Mouse (Mus musculus) neural tube, embryonic 12.5 days (tissue): ENCODE data around the gene Shroom2. TPM values are rescaled to one million over a fixed set of nuclear protein-coding genes. Genes with fewer than 3 reads are reported as not detected.
"Not testable (repeated sequence)": the region's sequence is repeated elsewhere in the genome, so short reads cannot be mapped to it uniquely, and the experiment has no call there.

Source experiments
- ATAC-seq: fragments of 200-750 bp; cut with Nextera tagmentation; 2 replicates; pipeline ENCODE4 v1.8.0; 2017; ENCODE audit warnings: low read depth, mild to moderate bottlenecking, moderate TSS enrichment, moderate library complexity; ENCODE audit not compliant: low FRiP score
- H3K27ac ChIP-seq: fragments of 300-500 bp; sonication (generic); 2 replicates; pipeline ENCODE4 v1.5.1; 2016
- H3K27me3 ChIP-seq: fragments of 300-500 bp; sonication (generic); replicated peaks from 2 replicates; pipeline ENCODE4 v1.6.1; 2016; ENCODE audit warnings: mild to moderate bottlenecking
- H3K36me3 ChIP-seq: fragments of 300-500 bp; sonication (generic); 2 replicates; pipeline ENCODE4 v1.6.1; 2016; ENCODE audit warnings: mild to moderate bottlenecking
- H3K4me1 ChIP-seq: fragments of 300-500 bp; sonication (generic); 2 replicates; pipeline ENCODE4 v1.6.1; 2016
- H3K4me2 ChIP-seq: fragments of 300-500 bp; sonication (generic); replicated peaks from 2 replicates; pipeline ENCODE4 v1.6.1; 2016; ENCODE audit warnings: mild to moderate bottlenecking
- H3K4me3 ChIP-seq: fragments of 300-500 bp; sonication (generic); 2 replicates; pipeline ENCODE4 v1.5.1; 2016
- H3K9ac ChIP-seq: fragments of 300-500 bp; sonication (generic); 2 replicates; pipeline ENCODE4 v1.6.1; 2016; ENCODE audit warnings: mild to moderate bottlenecking
- H3K9me3 ChIP-seq: fragments of 300-500 bp; sonication (generic); 2 replicates; pipeline ENCODE4 v1.6.1; 2016; ENCODE audit warnings: mild to moderate bottlenecking
- WGBS: fragments of 180-500 bp; shearing (Covaris S2); methylation state at CpG from one replicate; pipeline ENCODE4 v1.1.7; 2016; 5-methylcytosine and 5-hydroxymethylcytosine counted together
- polyA plus RNA-seq: library from polyadenylated mRNA; unstranded; fragments of >200 nt; fragmentation: Nextera tagmentation; extraction: Ambion mirVana; gene quantifications from 2 replicates; pipeline ENCODE4 v1.2.1, GENCODE M21; 2016

Shroom2 gene
- polyA plus RNA-seq, 1 experiment from 2014 or later = 27.4 TPM

DNA sequence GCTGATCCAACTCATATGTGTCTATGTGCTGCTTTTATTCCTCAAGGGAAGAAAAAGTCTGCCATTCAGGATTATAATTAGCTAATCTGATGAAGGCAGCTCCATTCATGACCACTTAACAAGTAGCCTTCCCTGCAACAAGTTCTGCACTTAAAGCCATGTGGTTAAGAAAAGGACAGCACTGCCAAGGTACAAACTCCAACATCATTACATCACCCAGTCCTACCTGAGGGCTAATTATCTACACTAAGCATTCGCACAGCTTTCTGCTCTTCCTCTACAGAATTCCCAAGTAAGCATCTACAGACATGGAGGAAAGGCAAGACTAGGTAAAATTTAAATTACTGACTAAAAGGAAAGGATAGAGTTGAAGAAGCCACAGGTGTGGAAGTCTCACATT is 13.4 kb downstream of the Shroom2 start:
- no peak for ATAC-seq

DNA sequence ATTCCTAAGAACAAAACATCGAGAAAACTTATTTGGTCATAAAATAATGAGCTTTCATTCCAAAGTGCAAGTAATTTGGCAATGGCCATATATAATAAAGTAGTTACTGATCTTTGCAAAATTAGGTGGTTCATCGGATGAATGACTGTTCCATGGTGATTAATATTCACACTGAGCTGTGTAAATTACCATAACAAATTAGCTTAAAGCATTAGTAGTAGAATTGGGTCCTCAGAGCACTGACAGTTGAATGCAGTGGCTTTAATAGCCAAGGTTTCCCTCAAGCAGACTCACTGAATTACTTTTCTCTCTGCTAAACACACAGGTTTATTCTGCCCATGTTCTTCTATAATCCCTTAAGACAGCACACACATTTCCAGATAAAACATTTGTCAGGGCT is 23.3 kb downstream of the Shroom2 start:
- no peak for ATAC-seq
- no peaks in the 10 kb centered on the region for H3K36me3 ChIP-seq
- no peaks in the 10 kb centered on the region for H3K4me1 ChIP-seq
- H3K4me3 ChIP-seq = no peak overlapping the region
- no peaks in the 10 kb centered on the region for H3K27me3 ChIP-seq
- H3K27ac ChIP-seq = no peak overlapping the region
- H3K4me2 ChIP-seq = no peak overlapping the region
- WGBS = 64% methylated on average over 2 of the region's 2 CpGs
- H3K9me3 ChIP-seq = no peaks in the 10 kb centered on the region
- H3K9ac ChIP-seq = no peak overlapping the region

More for the DNA sequence above, 13.4 kb downstream of the Shroom2 start:
- no peak overlapping the region for H3K4me2 ChIP-seq
- 95% methylated on average over 1 of the region's 1 CpGs for WGBS
- no peak overlapping the region for H3K9ac ChIP-seq
- no peaks in the 10 kb centered on the region for H3K4me1 ChIP-seq
- H3K4me3 ChIP-seq = no peak overlapping the region
- no peaks in the 10 kb centered on the region for H3K36me3 ChIP-seq
- no peak overlapping the region for H3K27ac ChIP-seq
- H3K9me3 ChIP-seq = no peaks in the 10 kb centered on the region
- H3K27me3 ChIP-seq = no peaks in the 10 kb centered on the region

- H3K4me2 ChIP-seq = no peak overlapping the region
- H3K9me3 ChIP-seq = no peaks in the 10 kb centered on the region
- H3K9ac ChIP-seq = no peak overlapping the region
- H3K27ac ChIP-seq = no peak overlapping the region
- no peaks in the 10 kb centered on the region for H3K36me3 ChIP-seq
- H3K27me3 ChIP-seq = no peaks in the 10 kb centered on the region
- no peaks in the 10 kb centered on the region for H3K4me1 ChIP-seq
- ATAC-seq = no peak
- H3K4me3 ChIP-seq = no peak overlapping the region
Measured at GRCm38 (mm10) chrX:152743642-152744041, 25.6 kb downstream of the Shroom2 start.

DNA sequence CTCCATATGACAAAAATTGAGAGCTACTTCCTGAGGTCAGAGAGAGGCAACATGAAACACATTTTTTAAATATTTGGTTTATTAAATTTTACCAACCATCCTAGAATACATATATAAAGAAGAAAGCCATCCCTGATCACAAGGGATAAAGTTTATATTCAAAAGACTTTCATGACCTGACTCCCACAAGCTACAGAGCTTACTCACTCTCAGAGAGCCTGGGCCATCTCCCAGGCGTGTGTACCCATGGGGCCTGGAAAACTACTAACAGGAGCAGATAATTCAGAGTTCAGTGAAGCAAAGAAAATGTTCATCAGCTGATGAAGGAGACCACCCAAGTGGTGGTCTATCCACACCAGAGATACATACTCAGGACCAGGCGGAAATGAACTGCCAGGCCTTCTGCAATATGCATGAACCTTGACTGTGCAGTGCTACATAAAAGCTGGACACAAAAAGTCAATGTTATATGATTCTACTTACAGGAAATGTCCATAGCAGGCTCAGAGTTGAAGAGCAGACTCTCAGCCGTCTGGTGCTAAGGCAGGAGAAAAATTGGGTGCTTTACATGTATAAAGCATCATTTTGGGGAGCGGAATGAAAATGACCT is 30.4 kb downstream of the Shroom2 start:
- ATAC-seq = no peak
- 71% methylated on average over 4 of the region's 4 CpGs for WGBS
- H3K27me3 ChIP-seq = no peaks in the 10 kb centered on the region

DNA sequence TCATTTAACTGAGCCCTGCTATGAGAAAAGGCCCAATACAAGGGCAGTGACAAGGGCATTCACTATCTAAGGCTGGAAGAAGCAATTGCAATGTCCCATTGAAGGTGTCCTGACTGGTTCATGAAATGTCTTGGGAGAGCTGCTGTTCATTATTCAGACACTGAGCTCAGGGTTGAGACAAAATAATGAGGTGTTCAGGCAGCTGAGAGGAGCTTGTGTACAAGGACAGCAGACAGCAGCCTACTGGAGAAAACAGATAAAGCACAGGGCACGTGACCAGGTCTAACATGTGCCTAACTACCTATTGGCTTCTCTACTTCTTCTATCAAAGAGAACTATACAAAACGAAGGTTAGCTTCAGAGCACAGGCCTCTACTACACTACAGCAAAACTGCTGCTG is 31.1 kb downstream of the Shroom2 start:
- 72% methylated on average over 2 of the region's 2 CpGs for WGBS
- no peak for ATAC-seq
- Histone ChIP-seq H3K9me3 (no peaks in the 10 kb centered on the region), H3K4me2 (no peak overlapping the region), H3K27ac (no peak overlapping the region), H3K36me3 (no peaks in the 10 kb centered on the region), H3K4me1 (no peaks in the 10 kb centered on the region), H3K9ac (no peak overlapping the region), H3K27me3 (no peaks in the 10 kb centered on the region), H3K4me3 (no peak overlapping the region)

More for the DNA sequence above, 30.4 kb downstream of the Shroom2 start:
- Histone ChIP-seq H3K4me3 (no peak overlapping the region), H3K27ac (no peak overlapping the region), H3K36me3 (no peaks in the 10 kb centered on the region), H3K9me3 (no peaks in the 10 kb centered on the region), H3K9ac (no peak overlapping the region), H3K4me1 (no peaks in the 10 kb centered on the region), H3K4me2 (no peak overlapping the region)

DNA sequence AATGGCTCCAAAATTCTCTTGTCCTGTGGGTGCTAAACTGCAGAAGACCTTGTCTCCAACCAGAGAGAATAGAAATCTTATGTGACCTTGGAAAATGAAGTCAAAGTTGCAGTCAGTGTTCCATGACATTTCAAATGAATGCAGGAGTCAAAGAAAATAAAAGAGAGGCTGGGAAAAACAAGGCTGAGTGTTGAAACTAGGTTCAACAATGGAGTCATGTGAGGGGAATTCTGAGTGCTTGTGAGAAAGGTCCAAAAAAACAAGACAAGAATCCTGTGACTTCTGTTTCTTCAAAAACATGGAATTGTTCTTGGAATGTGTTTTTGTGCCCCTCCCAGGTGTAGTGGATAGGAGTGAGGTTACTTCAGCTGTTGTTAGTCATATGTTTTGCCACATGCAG is 34.0 kb downstream of the Shroom2 start:
- Histone ChIP-seq H3K4me1 (no peaks in the 10 kb centered on the region), H3K27ac (no peak overlapping the region), H3K9me3 (no peaks in the 10 kb centered on the region), H3K36me3 (no peaks in the 10 kb centered on the region), H3K27me3 (no peaks in the 10 kb centered on the region), H3K4me3 (no peak overlapping the region), H3K4me2 (no peak overlapping the region), H3K9ac (no peak overlapping the region)
- ATAC-seq = no peak

DNA sequence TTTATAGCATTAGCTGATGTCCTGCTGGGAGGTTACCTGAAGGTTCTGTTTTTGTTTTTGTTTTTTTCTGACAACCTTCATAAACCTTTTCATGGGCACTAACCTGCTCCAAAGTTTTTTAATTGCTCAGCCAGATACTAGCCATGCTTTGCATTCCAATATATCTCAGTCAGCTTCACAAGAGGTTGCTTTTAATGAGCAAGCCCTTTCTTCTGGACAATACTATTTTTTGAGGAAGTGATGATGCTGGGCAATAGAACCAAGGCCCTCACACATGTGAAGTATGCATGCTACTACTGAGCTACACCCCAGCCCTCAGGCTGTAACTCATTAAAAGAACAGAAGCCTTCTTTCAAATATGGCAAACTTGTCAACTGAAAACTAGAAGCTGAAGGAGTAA is 52.6 kb downstream of the Shroom2 start:
- H3K4me2 ChIP-seq = no peak overlapping the region
- H3K9me3 ChIP-seq = no peaks in the 10 kb centered on the region
- no peak overlapping the region for H3K4me3 ChIP-seq
- H3K27me3 ChIP-seq = no peaks in the 10 kb centered on the region
- no peak overlapping the region for H3K27ac ChIP-seq
- H3K36me3 ChIP-seq = no peaks in the 10 kb centered on the region
- H3K4me1 ChIP-seq = no peaks in the 10 kb centered on the region
- no peak for ATAC-seq
- no peak overlapping the region for H3K9ac ChIP-seq

GRCm38 (mm10) chrX:152710715-152711114 is 58.5 kb downstream of the Shroom2 start:
- not testable (repeated sequence) for H3K9me3 ChIP-seq
- 35% methylated on average over 2 of the region's 2 CpGs for WGBS

GRCm38 (mm10) chrX:152708359-152708758 is 60.9 kb downstream of the Shroom2 start:
- Histone ChIP-seq H3K36me3 (no peaks in the 10 kb centered on the region), H3K9me3 (no peaks in the 10 kb centered on the region), H3K4me2 (no peak overlapping the region), H3K27me3 (no peaks in the 10 kb centered on the region), H3K4me1 (no peaks in the 10 kb centered on the region), H3K27ac (no peak overlapping the region), H3K4me3 (no peak overlapping the region), H3K9ac (no peak overlapping the region)
- WGBS = 70% methylated on average over 4 of the region's 4 CpGs
- ATAC-seq = no peak

More at GRCm38 (mm10) chrX:152710715-152711114, 58.5 kb downstream of the Shroom2 start:
- not testable (repeated sequence) for H3K4me2 ChIP-seq, H3K36me3 ChIP-seq, ATAC-seq, H3K4me3 ChIP-seq, H3K27me3 ChIP-seq, H3K27ac ChIP-seq, H3K4me1 ChIP-seq, H3K9ac ChIP-seq

DNA sequence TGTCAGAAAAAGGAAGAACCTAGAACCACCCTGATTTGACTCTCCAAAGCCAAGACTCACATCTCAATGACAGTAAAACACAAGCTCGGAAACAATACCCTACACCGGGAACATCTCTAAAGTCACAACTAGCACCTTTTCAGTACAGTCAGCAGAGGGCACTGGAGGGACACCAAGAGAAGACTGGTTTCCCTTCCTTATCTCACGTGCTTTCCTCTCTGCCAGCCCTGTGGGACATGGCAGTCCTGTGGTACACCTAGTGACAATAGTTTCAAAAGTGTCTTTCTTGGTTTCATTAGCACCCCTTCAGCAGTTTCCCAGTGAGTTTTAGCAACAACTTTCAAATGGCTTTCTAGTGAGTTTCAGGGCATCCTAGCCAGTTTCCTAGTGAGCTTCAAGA is 63.9 kb downstream of the Shroom2 start:
- no peak for ATAC-seq
- 22% methylated on average over 3 of the region's 3 CpGs for WGBS
- Histone ChIP-seq H3K27ac (no peak overlapping the region), H3K9ac (no peak overlapping the region), H3K4me2 (no peak overlapping the region), H3K4me1 (no peaks in the 10 kb centered on the region), H3K36me3 (no peaks in the 10 kb centered on the region), H3K9me3 (no peaks in the 10 kb centered on the region), H3K27me3 (no peaks in the 10 kb centered on the region), H3K4me3 (no peak overlapping the region)

GRCm38 (mm10) chrX:152703624-152704023 is 65.6 kb downstream of the Shroom2 start:
- no peaks in the 10 kb centered on the region for H3K9me3 ChIP-seq
- ATAC-seq = no peak
- H3K9ac ChIP-seq = no peak overlapping the region
- H3K27me3 ChIP-seq = no peaks in the 10 kb centered on the region
- H3K36me3 ChIP-seq = no peaks in the 10 kb centered on the region
- no peaks in the 10 kb centered on the region for H3K4me1 ChIP-seq
- H3K27ac ChIP-seq = no peak overlapping the region
- 60% methylated on average over 1 of the region's 1 CpGs for WGBS
- H3K4me2 ChIP-seq = no peak overlapping the region
- H3K4me3 ChIP-seq = no peak overlapping the region

- H3K27me3 ChIP-seq = no peaks in the 10 kb centered on the region
- 70% methylated on average over 3 of the region's 3 CpGs for WGBS
- no peak for ATAC-seq
- H3K36me3 ChIP-seq = no peaks in the 10 kb centered on the region
- no peak overlapping the region for H3K27ac ChIP-seq
- no peaks in the 10 kb centered on the region for H3K9me3 ChIP-seq
- no peak overlapping the region for H3K4me2 ChIP-seq
- no peak overlapping the region for H3K4me3 ChIP-seq
- no peak overlapping the region for H3K9ac ChIP-seq
- no peaks in the 10 kb centered on the region for H3K4me1 ChIP-seq
Measured at GRCm38 (mm10) chrX:152701679-152702078, 67.6 kb downstream of the Shroom2 start.

GRCm38 (mm10) chrX:152690788-152691291 is 78.4 kb downstream of the Shroom2 start:
- Histone ChIP-seq H3K9ac (no peak overlapping the region), H3K27ac (no peak overlapping the region), H3K4me1 (no peaks in the 10 kb centered on the region), H3K4me2 (no peak overlapping the region), H3K9me3 (no peaks in the 10 kb centered on the region), H3K27me3 (0 out of 2 replicates have a peak, but pooled peaks cover 3% of the 10 kb centered on the region), H3K36me3 (no peaks in the 10 kb centered on the region), H3K4me3 (no peak overlapping the region)
- 29% methylated on average over 2 of the region's 2 CpGs for WGBS
- ATAC-seq = no peak; the same call in 1 of the 2 replicates
